Mouse (Mus musculus) heart, postnatal 0 days (tissue): Measurements from ENCODE around the gene Pdgfa. TPM values are rescaled to one million over a fixed set of nuclear protein-coding genes. Genes with fewer than 3 reads are reported as not detected.

Experiments used
- ATAC-seq: fragments of 200-750 bp; cut with Nextera tagmentation; 2 replicates; pipeline ENCODE4 v1.8.0; 2017; ENCODE audit warnings: low read depth, moderate number of reproducible peaks, moderate library complexity; ENCODE audit not compliant: insufficient read depth
- DNase-seq: peaks from one replicate; pipeline ENCODE4 v3.0.0-alpha.2; 2016; ENCODE audit warnings: low spot score
- H3K27ac ChIP-seq: fragments of 300-500 bp; sonication (generic); 2 replicates; pipeline ENCODE4 v1.5.1; 2014; ENCODE audit warnings: low read depth, mild to moderate bottlenecking
- H3K27me3 ChIP-seq: fragments of 300-500 bp; sonication (generic); 2 replicates; pipeline ENCODE4 v1.6.1; 2014; ENCODE audit warnings: low read length, mixed read lengths; ENCODE audit not compliant: control insufficient read depth, insufficient read depth
- H3K36me3 ChIP-seq: fragments of 300-500 bp; sonication (generic); replicated peaks from 2 replicates; pipeline ENCODE4 v1.6.1; 2014; ENCODE audit warnings: low read length, mixed read lengths; ENCODE audit not compliant: control insufficient read depth, insufficient read depth
- H3K4me1 ChIP-seq: fragments of 300-500 bp; sonication (generic); 2 replicates; pipeline ENCODE4 v1.6.1; 2014; ENCODE audit warnings: antibody characterized with exemption; ENCODE audit not compliant: control insufficient read depth, insufficient read depth
- H3K4me2 ChIP-seq: fragments of 300-500 bp; sonication (generic); 2 replicates; pipeline ENCODE4 v1.6.1; 2014; ENCODE audit warnings: low read depth, mild to moderate bottlenecking, low read length, moderate library complexity
- H3K4me3 ChIP-seq: fragments of 300-500 bp; sonication (generic); 2 replicates; pipeline ENCODE4 v1.5.1; 2014; ENCODE audit warnings: low read depth, low read length
- H3K9ac ChIP-seq: fragments of 300-500 bp; sonication (generic); replicated peaks from 2 replicates; pipeline ENCODE4 v1.6.1; 2014; ENCODE audit warnings: low read depth, low read length, mixed read lengths
- H3K9me3 ChIP-seq: fragments of 300-500 bp; sonication (generic); replicated peaks from 2 replicates; pipeline ENCODE4 v1.6.1; 2016; ENCODE audit warnings: low read length; ENCODE audit not compliant: control insufficient read depth
- CTCF ChIP-seq: IDR thresholded peaks from 2 replicates; pipeline ENCODE4 v1.5.1; 2016; ENCODE audit warnings: antibody characterized with exemption, control low read depth, low read depth
- EP300 ChIP-seq: IDR thresholded peaks from 2 replicates; pipeline ENCODE4 v1.6.1; 2016; ENCODE audit warnings: antibody characterized with exemption, low read depth
- WGBS: fragments of 180-500 bp; shearing (Covaris S2); extraction: QIAGEN DNeasy Blood & Tissue Kit; methylation state at CpG from one replicate; pipeline ENCODE4 v1.1.7; 2014; 5-methylcytosine and 5-hydroxymethylcytosine counted together
- polyA plus RNA-seq: library from polyadenylated mRNA; unstranded; fragments of >200 nt; fragmentation: Nextera tagmentation; extraction: Ambion mirVana; gene quantifications from 2 replicates; pipeline ENCODE4 v1.2.1, GENCODE M21; 2015
- total RNA-seq: library from RNA; depleted of rRNA; stranded (reverse); fragments of >200 nt; gene quantifications from 2 replicates; pipeline ENCODE4 v1.2.3, GENCODE M21; 2014; ENCODE audit warnings: low replicate concordance

The Pdgfa gene
- total and polyA plus RNA-seq, 2 experiments from 2014 or later = 49.6 to 60.5 TPM

GRCm38 (mm10) chr5:139033406-139034317 is 36.5 kb upstream of the Pdgfa start:
- no peak overlapping the region for H3K4me2 ChIP-seq
- peak; percentile 60 for ATAC-seq
- no peak overlapping the region for H3K27ac ChIP-seq
- H3K36me3 ChIP-seq = no peaks in the 10 kb centered on the region
- DNase-seq = no peak
- no peaks in the 10 kb centered on the region; the same call in 1 of the 2 replicates for H3K4me1 ChIP-seq
- 55% methylated on average over 14 of the region's 14 CpGs for WGBS
- TF ChIP-seq CTCF (no peak), EP300 (no peak)
- H3K9ac ChIP-seq = no peak overlapping the region
- H3K9me3 ChIP-seq = no peaks in the 10 kb centered on the region
- H3K27me3 ChIP-seq = no peaks in the 10 kb centered on the region
- no peak overlapping the region for H3K4me3 ChIP-seq

GRCm38 (mm10) chr5:139027603-139028002 is 30.4 kb upstream of the Pdgfa start:
- H3K27me3 ChIP-seq = no peaks in the 10 kb centered on the region
- no peak overlapping the region for H3K4me3 ChIP-seq
- no peak for TF ChIP-seq EP300
- no peak for TF ChIP-seq CTCF
- no peaks in the 10 kb centered on the region for H3K36me3 ChIP-seq
- H3K9ac ChIP-seq = no peak overlapping the region
- H3K4me2 ChIP-seq = no peak overlapping the region
- ATAC-seq (no peak), DNase-seq (no peak)
- H3K27ac ChIP-seq = no peak overlapping the region
- WGBS = 69% methylated on average over 15 of the region's 15 CpGs
- no peaks in the 10 kb centered on the region for H3K9me3 ChIP-seq
- no peaks in the 10 kb centered on the region; the same call in 1 of the 2 replicates for H3K4me1 ChIP-seq

DNA sequence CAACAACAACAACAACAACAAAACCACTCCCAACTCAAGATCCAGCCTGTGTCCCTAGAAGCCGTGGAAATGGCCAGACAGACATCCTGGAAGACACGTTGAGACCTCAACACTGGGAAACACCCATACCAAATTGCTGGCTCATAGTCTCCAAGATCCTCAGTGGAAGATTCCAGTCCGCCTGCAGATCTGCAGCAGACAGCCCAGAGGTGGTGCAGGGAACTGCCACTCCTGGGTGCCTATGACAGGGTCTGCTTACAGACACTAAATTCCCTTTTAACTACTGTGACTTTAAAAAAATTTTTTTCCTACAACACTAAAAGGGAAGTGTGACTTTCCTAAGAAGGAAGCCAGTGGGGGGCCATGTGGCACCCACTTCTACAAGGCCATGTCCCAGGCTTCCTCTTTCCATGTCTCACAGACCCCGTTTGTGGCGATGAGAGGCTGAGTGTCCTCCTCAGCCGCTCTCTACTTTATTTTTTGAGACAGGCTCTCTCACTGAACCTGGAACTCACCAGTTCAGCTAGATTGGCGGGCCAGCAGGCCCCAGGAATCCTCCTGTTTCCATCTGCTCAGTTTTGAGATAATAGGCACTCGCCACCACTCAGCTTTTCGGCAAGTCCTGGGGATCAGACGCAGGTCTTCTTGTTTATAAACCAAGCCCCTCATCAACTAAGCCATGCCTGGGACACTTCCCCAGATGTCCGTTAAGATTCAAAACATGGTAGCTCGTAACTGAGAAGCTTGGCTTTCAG is 27.4 kb upstream of the Pdgfa start:
- no peak overlapping the region for H3K4me3 ChIP-seq
- 50% methylated on average over 12 of the region's 12 CpGs for WGBS

GRCm38 (mm10) chr5:139020595-139020994 is 23.4 kb upstream of the Pdgfa start:
- H3K27ac ChIP-seq = no peak overlapping the region
- H3K9ac ChIP-seq = no peak overlapping the region
- peaks cover 8% of the 10 kb centered on the region; the same call in 1 of the 2 replicates for H3K4me1 ChIP-seq
- H3K36me3 ChIP-seq = no peaks in the 10 kb centered on the region
- no peak for TF ChIP-seq CTCF
- no peak for TF ChIP-seq EP300
- ATAC-seq (no peak), DNase-seq (no peak)
- no peaks in the 10 kb centered on the region for H3K9me3 ChIP-seq
- H3K4me3 ChIP-seq = no peak overlapping the region
- H3K4me2 ChIP-seq = no peak overlapping the region
- H3K27me3 ChIP-seq = no peaks in the 10 kb centered on the region
- WGBS = 76% methylated on average over 6 of the region's 6 CpGs

More for the DNA sequence above, 27.4 kb upstream of the Pdgfa start:
- ATAC-seq (no peak), DNase-seq (no peak)
- Histone ChIP-seq H3K9me3 (no peaks in the 10 kb centered on the region), H3K4me2 (no peak overlapping the region), H3K27ac (no peak overlapping the region), H3K36me3 (no peaks in the 10 kb centered on the region), H3K27me3 (no peaks in the 10 kb centered on the region), H3K9ac (no peak overlapping the region), H3K4me1 (no peaks in the 10 kb centered on the region)
- no peak for TF ChIP-seq EP300
- TF ChIP-seq CTCF = no peak

DNA sequence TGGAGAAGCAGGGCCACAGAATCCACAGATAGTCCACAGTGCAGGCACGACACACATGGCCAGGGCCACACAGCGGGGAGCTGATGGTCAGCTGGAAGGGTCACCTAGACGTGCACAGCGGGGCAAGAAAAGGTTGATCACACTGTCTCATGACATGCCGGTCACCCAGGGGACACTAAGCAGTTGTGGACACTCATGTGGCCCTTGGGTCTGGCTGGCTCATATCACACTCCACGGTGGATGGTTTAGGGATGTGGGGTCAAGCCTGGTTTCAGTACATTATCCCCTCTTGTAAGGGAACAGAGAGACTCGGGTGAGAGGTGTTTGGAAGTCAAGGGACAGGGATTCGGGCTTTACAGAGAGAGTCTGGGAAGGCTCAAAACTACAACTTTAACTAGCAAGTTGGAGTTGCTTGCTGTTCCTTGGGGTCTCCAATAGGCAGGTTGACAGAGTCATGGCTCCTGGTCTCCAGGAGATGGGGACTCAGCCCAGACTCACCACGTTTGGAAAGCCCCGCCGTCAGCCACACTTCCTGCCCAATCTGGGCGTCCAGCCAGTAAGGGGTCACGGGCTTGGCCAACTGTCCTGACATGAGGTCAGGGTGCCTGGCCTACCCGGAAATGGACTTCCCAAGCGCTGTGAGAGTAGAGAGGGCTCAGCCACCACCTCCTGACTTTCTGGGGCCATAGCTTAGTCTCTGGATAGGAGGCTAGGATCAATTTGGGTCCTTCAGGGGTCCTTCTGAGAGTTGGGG is 20.4 kb upstream of the Pdgfa start:
- no peaks in the 10 kb centered on the region for H3K9me3 ChIP-seq
- no peaks in the 10 kb centered on the region for H3K27me3 ChIP-seq
- ATAC-seq (peak; percentile 76), DNase-seq (peak; percentile 59)
- no peak overlapping the region for H3K9ac ChIP-seq
- H3K36me3 ChIP-seq = no peaks in the 10 kb centered on the region
- WGBS = 50% methylated on average over 15 of the region's 15 CpGs
- H3K4me3 ChIP-seq = no peak overlapping the region
- H3K4me2 ChIP-seq = no peak overlapping the region
- H3K4me1 ChIP-seq = peaks cover 11% of the 10 kb centered on the region; the same call in 1 of the 2 replicates
- H3K27ac ChIP-seq = 0 out of 2 replicates have a peak overlapping the region, but pooled peaks have one; percentile 22
- no peak for TF ChIP-seq EP300
- no peak for TF ChIP-seq CTCF
